Mouse (Mus musculus) gastrocnemius, adult 8-10 months (tissue): Measurements from ENCODE around the gene Tmed2. TPM values are rescaled to one million over a fixed set of nuclear protein-coding genes. Genes with fewer than 3 reads are reported as not detected.
A peak's percentile ranks its signal among the peaks of the same experiment; 100 is the strongest.
"Not testable (repeated sequence)": the region's sequence is repeated elsewhere in the genome, so short reads cannot be mapped to it uniquely, and the experiment has no call there.

Source experiments
- DNase-seq, 2 experiments: peaks; one replicate each; pipeline ENCODE4 v3.0.0; 2022; ENCODE audit warnings: low spot score in 2 of 2
- total RNA-seq, 4 experiments: library from RNA; stranded (reverse); gene quantifications; 2 replicates each; pipeline ENCODE4 v1.2.4; 2022

Gene Tmed2
- total RNA-seq, 4 experiments from 2014 or later, result 149 to 173 (median 155) TPM

- no peak for DNase-seq
Observed at GRCm38 (mm10) chr5:124575467-124575866, 35.0 kb downstream of the Tmed2 start.

- DNase-seq, result peak; percentile 73 to 80
Observed at GRCm38 (mm10) chr5:124578633-124579317, 38.3 kb downstream of the Tmed2 start, which contains the start of the genes Eif2b1 and Gtf2h3. Gene Eif2b1 (minus strand): TSS chr5:124579131. Gene Gtf2h3 (plus strand): TSS chr5:124579140.

GRCm38 (mm10) chr5:124582515-124582914 lies 42.0 kb downstream of the Tmed2 start:
- no peak for DNase-seq

- DNase-seq, result no peak
Observed at GRCm38 (mm10) chr5:124592768-124593167, 52.3 kb downstream of the Tmed2 start.

GRCm38 (mm10) chr5:124598224-124599174 lies 58.0 kb downstream of the Tmed2 start:
- peak; percentile 89 to 92 for DNase-seq

- DNase-seq, result not testable (repeated sequence)
Observed at GRCm38 (mm10) chr5:124599726-124600125, 59.2 kb downstream of the Tmed2 start.

Other genes with a start within 250 kb of the Tmed2 start
- gene Mphosph9, start 212.7 kb upstream of the Tmed2 start, total RNA-seq, result 1 to 10 TPM; 2.0 to 3.1 (median 2.6) TPM
- gene 2810006K23Rik, start 212.6 kb upstream of the Tmed2 start, total RNA-seq, result 1 to 10 TPM; 6.4 to 7.5 (median 7.0) TPM
- 100 to 1,000 TPM; 151 to 169 (median 168) TPM for gene Cdk2ap1, start 177.6 kb upstream of the Tmed2 start, total RNA-seq
- 10 to 100 TPM; 41.8 to 53.6 (median 48.2) TPM for gene Sbno1, start 114.7 kb upstream of the Tmed2 start, total RNA-seq
- 100 to 1,000 TPM; 217 to 342 (median 227) TPM for gene Kmt5a, start 100.8 kb upstream of the Tmed2 start, total RNA-seq
- 1 to 10 TPM; 3.2 to 5.1 (median 4.2) TPM for gene Rilpl2, start 62.3 kb upstream of the Tmed2 start, total RNA-seq
- gene Snrnp35, start 57.6 kb upstream of the Tmed2 start, total RNA-seq, result 10 to 100 TPM; 19.8 to 27.9 (median 25.2) TPM
- gene Rilpl1, start 9.3 kb upstream of the Tmed2 start, total RNA-seq, result 100 to 1,000 TPM; 208 to 326 (median 241) TPM
- gene Ddx55, start 12.2 kb downstream of the Tmed2 start, total RNA-seq, result 1 to 10 TPM; 3.8 to 8.0 (median 4.9) TPM
- gene Eif2b1, start 38.4 kb downstream of the Tmed2 start, total RNA-seq, result 10 to 100 TPM; 33.3 to 42.9 (median 38.7) TPM
- gene Gtf2h3, start 38.4 kb downstream of the Tmed2 start, total RNA-seq, result 10 to 100 TPM; 12.7 to 18.5 (median 16.5) TPM
- 10 to 100 TPM; 29.1 to 38.6 (median 32.5) TPM for gene Atp6v0a2, start 87.9 kb downstream of the Tmed2 start, total RNA-seq
- under 1 TPM in 3 of 4 experiments, not detected in 1; 0.02 to 0.05 (median 0.02) TPM for gene Dnah10, start 184.4 kb downstream of the Tmed2 start, total RNA-seq